Mouse (Mus musculus): ENCODE measurements around the gene Gm3448.

DNA sequence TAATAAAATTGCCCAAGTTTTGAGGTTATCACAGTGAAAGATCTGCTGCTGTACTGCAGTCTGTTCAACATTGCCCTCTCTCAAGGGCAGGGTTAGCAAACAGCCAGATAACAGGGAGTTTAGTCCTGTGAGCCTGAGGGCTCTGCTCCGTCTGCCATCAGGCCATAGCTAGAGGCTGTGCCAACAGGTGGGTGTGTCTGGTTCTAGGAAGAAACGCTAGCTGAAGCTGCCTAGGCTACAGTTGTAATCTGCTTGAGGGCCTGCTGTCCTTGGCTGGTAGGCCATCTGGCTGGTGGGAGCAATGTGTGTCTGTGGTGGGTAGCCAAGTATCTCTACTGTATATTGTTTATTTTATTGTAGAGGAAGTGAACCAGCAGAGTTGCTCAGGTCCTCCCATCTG lies 36.2 kb upstream of the Gm3448 start:
- TF ChIP-seq POLR2A (IDR thresholded peaks at IDR 0.05; ENCODE audit: borderline replicate concordance, low read depth, low read length) (no peak), CTCF (IDR thresholded peaks at IDR 0.05; ENCODE audit: low read depth, low read length) (no peak)
